Mouse (Mus musculus) gastrocnemius, adult 2 months (tissue): ENCODE data around the gene Calu. TPM values are rescaled to one million over a fixed set of nuclear protein-coding genes. Genes with fewer than 3 reads are reported as not detected.
A peak's percentile ranks its signal among the peaks of the same experiment; 100 is the strongest.

Experiments
- DNase-seq: peaks from one replicate; pipeline ENCODE4 v3.0.0; 2022
- H3K27ac ChIP-seq: fragments of 200-600 bp; 2 replicates; pipeline ENCODE4 v1.8.1; 2022; ENCODE audit warnings: mild to moderate bottlenecking
- H3K4me3 ChIP-seq: fragments of 200-600 bp; 2 replicates; pipeline ENCODE4 v1.8.1; 2022; ENCODE audit warnings: mild to moderate bottlenecking, moderate library complexity
- CTCF ChIP-seq: fragments of 200-600 bp; IDR thresholded peaks from 2 replicates; pipeline ENCODE4 v1.8.1; 2022; ENCODE audit warnings: antibody characterized with exemption, mild to moderate bottlenecking, moderate library complexity
- intact Hi-C: fragments of 180-260 bp; cut with DNase I; formaldehyde crosslinking; loops from one replicate; pipeline ENCODE4 v1.15.1; 2025
- microRNA-seq: library from miRNA; unstranded; fragments of <30 nt; microRNA quantifications from one replicate; pipeline ENCODE4 v1.2.0, GENCODE M21; 2021
- total RNA-seq, 2 experiments: library from RNA; stranded (reverse); gene quantifications; 2 replicates each; pipeline ENCODE4 v1.2.3; 2021

The Calu gene
- total RNA-seq, 2 experiments from 2014 or later = 73.7 to 104 TPM

- no peak overlapping the region for H3K27ac ChIP-seq
- no peak for DNase-seq
- intact Hi-C loops = loop anchor here (5.0 kb wide), 1 partner anchor 90 kb away; no protein-coding TSS in a partner anchor
- H3K4me3 ChIP-seq = no peak overlapping the region
- no peak for TF ChIP-seq CTCF
Measured at GRCm38 (mm10) chr6:29397575-29397974, 49.7 kb downstream of the Calu start.

GRCm38 (mm10) chr6:29399851-29400250 is 52.0 kb downstream of the Calu start:
- intact Hi-C loops = loop anchor here (5.0 kb wide), 1 partner anchor 87 kb away; no protein-coding TSS in a partner anchor
- DNase-seq = no peak
- TF ChIP-seq CTCF = no peak
- Histone ChIP-seq H3K4me3 (no peak overlapping the region), H3K27ac (no peak overlapping the region)

GRCm38 (mm10) chr6:29402693-29403342 is 54.9 kb downstream of the Calu start:
- H3K27ac ChIP-seq = no peak overlapping the region
- peak; percentile 74 for DNase-seq
- intact Hi-C loops = no loop called here
- TF ChIP-seq CTCF = peak; percentile 59
- peak overlapping the region; percentile 58 for H3K4me3 ChIP-seq

- Histone ChIP-seq H3K27ac (no peak overlapping the region), H3K4me3 (no peak overlapping the region)
- TF ChIP-seq CTCF = no peak
- no peak for DNase-seq
- intact Hi-C loops = no loop called here
Measured at GRCm38 (mm10) chr6:29406412-29406811, 58.5 kb downstream of the Calu start.

- H3K27ac ChIP-seq = no peak overlapping the region
- intact Hi-C loops = no loop called here
- TF ChIP-seq CTCF = no peak
- no peak overlapping the region for H3K4me3 ChIP-seq
- DNase-seq = no peak
Measured at GRCm38 (mm10) chr6:29415446-29415845, 67.6 kb downstream of the Calu start.

GRCm38 (mm10) chr6:29420596-29420995 is 72.7 kb downstream of the Calu start:
- no peak overlapping the region for H3K4me3 ChIP-seq
- DNase-seq = no peak
- H3K27ac ChIP-seq = no peak overlapping the region
- intact Hi-C loops = no loop called here
- no peak for TF ChIP-seq CTCF

- Histone ChIP-seq H3K4me3 (no peak overlapping the region), H3K27ac (no peak overlapping the region)
- intact Hi-C loops = no loop called here
- TF ChIP-seq CTCF = no peak
- no peak for DNase-seq
Measured at GRCm38 (mm10) chr6:29425118-29425517, 77.2 kb downstream of the Calu start.

- H3K27ac ChIP-seq = no peak overlapping the region
- no peak for DNase-seq
- intact Hi-C loops = no loop called here
- no peak for TF ChIP-seq CTCF
- H3K4me3 ChIP-seq = no peak overlapping the region
Measured at GRCm38 (mm10) chr6:29426331-29426730, 78.5 kb downstream of the Calu start.

Small RNAs within 50 kb of the gene (microRNA-seq; reads per million reads assigned to microRNA genes)
- gene Gm26220 (not detected), gene Gm44354 (not detected)

Other genes with a start within 250 kb of the Calu start
- 10 to 100 TPM; 16.3 to 18.4 TPM for gene Rbm28, start 183.1 kb upstream of the Calu start, total RNA-seq
- under 1 TPM; 0.36 to 0.73 TPM for gene Prrt4, start 168.5 kb upstream of the Calu start, total RNA-seq
- gene Impdh1, start 131.7 kb upstream of the Calu start, total RNA-seq = 10 to 100 TPM in 1 of 2 experiments, 1 to 10 TPM in 1; 9.9 to 10.3 TPM
- gene Hilpda, start 75.6 kb upstream of the Calu start, total RNA-seq = 1 to 10 TPM; 2.9 to 4.0 TPM
- under 1 TPM in 1 of 2 experiments, not detected in 1; 0.25 TPM for gene Fam71f2, start 68.5 kb upstream of the Calu start, total RNA-seq
- not detected for gene Fam71f1, start 28.9 kb upstream of the Calu start, total RNA-seq
- under 1 TPM; 0.17 to 0.18 TPM for gene Opn1sw, start 40.4 kb downstream of the Calu start, total RNA-seq
- 10 to 100 TPM in 1 of 2 experiments, 1 to 10 TPM in 1; 9.6 to 10.5 TPM for gene Ccdc136, start 48.2 kb downstream of the Calu start, total RNA-seq
- gene Flnc, start 85.2 kb downstream of the Calu start, total RNA-seq = 100 to 1,000 TPM; 285 to 430 TPM
- gene Atp6v1f, start 119.6 kb downstream of the Calu start, total RNA-seq = 100 to 1,000 TPM; 110 to 112 TPM
- not detected for gene Atp6v1fnb, start 123.4 kb downstream of the Calu start, total RNA-seq
- 1 to 10 TPM; 3.8 to 4.0 TPM for gene Kcp, start 159.9 kb downstream of the Calu start, total RNA-seq
- gene Irf5, start 178.6 kb downstream of the Calu start, total RNA-seq = 1 to 10 TPM; 1.1 to 3.8 TPM